Mouse (Mus musculus): ENCODE measurements at regions not wholly inside any gene's neighbourhood (a gene's known extent, or its start where the extent isn't known, plus 50 kb on each side); places are given as distances from the start of the nearest gene placed in this dataset.

GRCm38 (mm10) chr13:37111747-37112146 is 61.7 kb upstream of the F13a1 start:
- TF ChIP-seq POLR2A (IDR thresholded peaks at IDR 0.05; ENCODE audit: borderline replicate concordance, extremely low read depth, low read depth, low read length) (no peak), CTCF (IDR thresholded peaks at IDR 0.05; ENCODE audit: insufficient read depth, low read length) (no peak)

Data from lung, adult 2 months (tissue).